Mouse (Mus musculus): ENCODE measurements around the gene Pappa. TPM values are rescaled to one million over a fixed set of nuclear protein-coding genes. Genes with fewer than 3 reads are reported as not detected.

Gene Pappa
- total RNA-seq, 2 experiments from 2014 or later, result 1.9 to 2.2 TPM

DNA sequence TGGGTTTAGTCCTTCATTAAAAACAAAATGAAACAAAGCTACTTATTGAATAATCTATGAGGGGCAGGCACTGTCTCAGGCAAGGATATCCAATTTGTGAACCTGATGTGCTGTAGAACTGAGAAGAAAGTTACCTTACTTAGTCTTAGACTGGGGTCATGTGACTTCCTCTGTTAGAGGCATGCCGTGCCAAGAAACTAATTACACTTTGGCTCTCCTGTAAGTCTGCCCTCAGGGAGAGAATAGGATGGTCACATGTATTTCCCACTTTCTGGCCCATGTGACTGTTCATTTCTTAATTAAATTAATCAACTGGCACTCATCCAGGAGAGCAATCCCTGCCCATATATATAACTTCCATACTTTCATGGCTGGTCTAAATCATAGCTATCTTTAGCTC, 209.7 kb downstream of the Pappa start:
- DNase-seq, result no peak

DNA sequence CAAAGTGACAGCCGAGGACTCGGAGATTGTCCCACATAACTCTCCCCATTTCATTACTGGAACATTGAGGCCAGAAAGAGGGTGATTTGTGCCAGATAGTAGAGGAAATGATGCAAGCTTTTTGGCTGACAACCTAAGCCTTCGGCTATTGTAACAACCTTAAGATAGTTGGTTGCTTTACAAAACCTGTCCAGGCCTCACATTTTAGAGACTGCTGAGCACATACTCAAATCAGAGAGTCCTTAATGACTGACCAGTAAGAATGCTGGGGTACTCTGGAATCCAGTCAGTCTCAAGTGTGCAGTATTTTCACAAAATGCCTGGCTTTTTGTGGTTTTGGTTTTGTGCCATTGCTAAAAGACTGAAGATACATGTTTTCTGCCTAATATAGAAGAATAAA, 217.8 kb downstream of the Pappa start:
- no peak for DNase-seq

DNA sequence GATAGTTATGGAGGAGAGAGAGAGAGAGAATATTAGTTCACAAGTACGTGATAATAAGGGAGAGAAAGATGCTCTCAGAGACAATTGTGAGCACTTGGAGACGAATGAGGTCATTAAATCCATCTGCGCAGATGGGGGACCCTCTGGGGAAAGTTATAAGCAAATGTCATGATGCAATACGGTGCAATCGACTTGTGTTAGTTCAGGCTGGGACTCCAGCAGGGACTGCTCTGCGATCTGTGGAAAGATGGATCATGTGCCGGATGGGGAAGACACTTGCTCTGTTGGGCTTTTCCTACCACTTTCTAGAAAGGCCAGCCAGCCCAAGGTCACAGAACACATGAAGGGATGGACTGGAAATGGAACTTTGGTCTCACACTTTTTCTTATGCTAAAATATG, 226.5 kb downstream of the Pappa start:
- no peak for DNase-seq

DNA sequence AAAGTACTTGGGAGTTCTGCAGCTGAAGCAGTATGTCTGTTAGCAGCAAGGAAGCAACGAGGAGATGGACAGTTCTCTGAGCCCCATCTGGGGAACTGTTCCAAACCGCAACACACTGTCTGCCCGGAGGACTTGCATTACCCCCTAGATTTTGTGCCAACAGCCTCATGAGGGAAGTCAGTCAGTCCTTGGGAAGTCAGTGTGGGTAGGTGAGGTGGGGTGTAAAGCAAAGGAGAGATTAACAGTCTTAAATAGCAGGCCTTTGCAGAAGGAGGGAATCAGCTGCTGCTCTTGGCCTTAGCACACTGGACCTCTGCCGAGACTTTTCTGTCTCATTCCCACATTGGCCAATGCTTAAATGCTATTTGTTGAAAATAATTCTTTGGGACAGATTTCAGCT, 230.6 kb downstream of the Pappa start:
- peak; percentile 22 for DNase-seq

DNA sequence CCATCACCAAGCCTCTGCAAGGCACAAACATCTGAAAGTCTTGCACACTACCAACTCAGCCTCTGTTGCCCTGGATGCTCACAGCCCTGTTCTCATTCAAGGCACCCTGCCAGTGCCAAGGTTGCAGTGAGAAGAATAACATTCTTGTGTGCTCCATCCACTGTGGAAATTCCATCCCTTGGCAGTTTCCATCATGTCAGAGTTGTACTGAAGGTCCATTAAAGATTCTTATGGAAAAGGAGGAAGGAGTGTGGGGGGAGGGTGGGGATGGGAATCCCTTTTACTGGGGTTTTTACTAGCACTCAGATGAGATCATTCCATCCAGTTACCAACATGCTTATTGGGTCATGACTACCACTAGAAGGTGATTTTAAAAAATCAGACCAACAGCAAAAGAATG, 243.2 kb downstream of the Pappa start:
- DNase-seq, result no peak

DNA sequence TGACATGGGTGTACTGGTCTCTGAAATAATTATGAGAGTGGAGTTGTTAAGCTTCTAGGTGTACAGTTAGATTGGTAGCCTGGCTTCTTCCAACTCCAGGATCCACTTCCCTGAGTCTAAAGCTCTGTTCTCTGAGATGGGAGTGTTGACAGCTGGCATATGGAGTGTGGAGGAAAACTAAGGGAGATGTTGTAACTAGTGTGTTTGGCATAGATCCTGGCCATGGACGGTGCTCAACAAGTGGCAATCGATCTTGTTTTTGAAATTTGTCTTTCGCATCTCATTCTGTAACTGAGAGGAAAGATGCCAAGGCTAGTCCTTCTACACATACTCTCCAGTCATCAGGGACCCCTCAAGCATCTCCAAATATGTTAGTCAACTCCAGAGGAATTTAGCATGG, 248.8 kb downstream of the Pappa start:
- no peak for DNase-seq

DNA sequence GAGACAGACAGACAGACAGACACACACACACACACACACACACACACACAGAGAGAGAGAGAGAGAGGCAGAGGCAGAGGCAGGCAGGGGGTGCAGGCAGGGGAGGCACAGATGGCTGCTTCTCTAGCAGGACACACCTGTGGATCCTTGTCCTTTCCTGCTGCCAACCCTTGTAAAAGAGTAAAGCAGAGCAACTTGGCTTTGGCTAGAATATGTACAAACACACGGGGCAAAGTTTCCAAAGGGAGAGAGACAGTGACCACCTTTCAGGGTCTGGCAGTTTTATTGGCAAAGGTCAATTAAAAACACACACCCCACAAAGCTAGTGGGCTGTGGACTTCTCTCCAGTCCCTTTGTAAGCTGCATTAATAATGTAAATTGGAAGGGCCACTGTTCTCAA, 249.9 kb downstream of the Pappa start:
- DNase-seq, result no peak

DNA sequence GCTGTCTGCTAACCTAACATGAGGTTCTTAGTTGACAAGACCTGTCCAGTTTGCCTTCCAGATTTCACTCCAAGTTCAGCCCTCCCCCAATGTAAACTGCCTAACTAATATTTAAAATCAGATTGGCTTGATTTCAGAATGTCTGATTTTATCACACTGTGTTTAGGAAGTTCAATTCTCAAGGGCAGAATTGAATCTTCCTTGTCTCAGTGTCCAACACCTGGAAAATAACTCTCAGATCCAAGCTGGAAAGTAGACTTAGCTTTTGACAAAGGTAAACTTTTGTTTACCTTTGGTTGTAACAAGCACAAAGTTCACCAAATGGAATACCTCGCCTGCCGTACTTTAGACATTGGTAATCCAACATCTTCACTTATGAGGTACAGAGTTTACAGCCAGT, 252.6 kb downstream of the Pappa start:
- no peak for DNase-seq

DNA sequence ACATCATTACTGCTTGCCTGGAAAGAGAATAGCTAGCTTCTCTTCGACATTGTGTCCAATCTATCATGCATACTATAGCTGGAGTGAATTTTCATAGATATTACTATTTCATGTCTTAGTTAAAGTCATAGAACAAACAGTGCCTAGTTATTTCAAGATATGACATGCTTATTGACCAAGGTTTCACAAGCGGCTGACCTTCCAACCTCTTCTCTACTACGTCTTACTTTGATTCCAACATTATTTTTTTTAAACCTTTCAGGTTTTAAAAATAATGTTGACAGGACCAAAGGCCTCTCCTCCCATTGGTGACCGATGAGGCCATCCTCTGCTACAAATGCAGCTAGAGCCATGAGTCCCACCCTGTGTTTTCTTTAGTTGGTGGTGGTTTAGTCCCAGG, 255.5 kb downstream of the Pappa start:
- no peak for DNase-seq

DNA sequence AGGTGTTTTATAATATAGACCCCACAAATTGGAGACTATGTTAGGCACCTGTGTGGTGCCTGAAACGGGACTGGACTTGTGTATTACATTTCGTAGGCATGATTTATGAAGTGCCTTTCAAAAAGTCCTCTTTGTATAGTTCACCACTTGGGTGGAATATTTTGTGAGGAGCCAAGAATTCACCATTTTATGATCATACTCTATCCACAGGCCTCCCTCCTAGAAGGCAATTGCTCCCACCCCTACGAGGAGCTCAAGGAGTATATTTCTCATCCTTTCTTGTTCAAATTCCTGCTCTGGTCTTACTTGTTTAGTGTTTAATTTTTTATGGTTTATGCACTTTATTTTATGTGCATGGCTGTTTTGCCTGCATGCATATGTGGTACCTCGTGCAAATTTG, 259.1 kb downstream of the Pappa start:
- DNase-seq, result no peak

DNA sequence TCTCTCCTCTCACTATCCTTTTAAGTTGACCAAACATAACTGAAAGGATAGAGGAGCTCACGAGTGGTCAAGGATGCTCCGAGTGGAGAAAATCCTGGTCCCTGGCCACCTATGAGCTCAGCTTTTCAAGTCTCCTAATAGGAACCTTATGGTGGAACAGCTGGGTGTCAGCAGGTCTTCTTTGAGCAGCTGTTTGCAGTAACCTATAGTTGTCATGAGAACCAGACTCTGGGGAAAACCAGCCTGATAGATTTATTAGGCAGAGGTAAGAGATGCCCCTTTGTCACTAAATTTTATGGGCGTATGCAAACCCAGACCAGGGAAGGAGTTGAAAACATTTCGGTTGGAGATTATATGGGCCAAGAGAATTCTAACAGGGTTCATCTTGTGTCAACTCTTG, 267.0 kb downstream of the Pappa start:
- DNase-seq, result no peak

DNA sequence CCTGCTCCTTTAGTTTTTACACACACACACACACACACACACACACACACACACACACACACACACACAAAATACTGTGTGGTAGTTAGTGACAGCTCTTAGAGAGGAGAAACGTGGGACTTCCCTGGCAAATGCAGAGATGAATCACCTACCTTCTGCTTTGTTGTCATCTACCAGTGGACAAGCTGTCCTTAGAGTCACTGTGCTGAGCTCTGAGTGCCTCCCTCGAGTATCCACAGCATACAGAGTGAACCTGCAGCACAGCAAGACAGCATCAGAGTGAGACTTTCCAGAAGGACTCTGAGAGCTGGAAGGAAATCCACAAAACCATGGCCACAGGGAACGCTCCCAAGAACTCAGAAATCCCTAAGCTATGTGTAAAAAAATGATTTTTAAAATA, 272.8 kb downstream of the Pappa start:
- DNase-seq, result no peak

DNA sequence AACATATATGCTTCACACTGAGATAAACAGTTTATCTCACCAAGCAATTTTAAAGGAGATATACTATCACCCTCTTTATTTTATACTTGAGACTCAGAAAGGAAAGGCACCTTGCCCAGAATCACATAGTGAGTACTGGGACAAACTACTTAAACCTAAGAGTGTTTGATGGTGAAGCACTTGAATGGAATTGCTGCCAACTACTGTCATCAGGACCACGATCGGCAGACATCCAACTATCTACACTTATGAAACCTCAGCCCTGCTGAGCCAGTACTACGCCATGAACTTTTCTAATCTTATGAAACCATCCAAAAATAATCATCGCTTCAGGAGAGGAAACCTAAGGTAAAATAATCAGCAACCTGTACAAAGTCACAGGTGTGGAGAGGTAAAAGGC, 275.5 kb downstream of the Pappa start:
- DNase-seq, result no peak

DNA sequence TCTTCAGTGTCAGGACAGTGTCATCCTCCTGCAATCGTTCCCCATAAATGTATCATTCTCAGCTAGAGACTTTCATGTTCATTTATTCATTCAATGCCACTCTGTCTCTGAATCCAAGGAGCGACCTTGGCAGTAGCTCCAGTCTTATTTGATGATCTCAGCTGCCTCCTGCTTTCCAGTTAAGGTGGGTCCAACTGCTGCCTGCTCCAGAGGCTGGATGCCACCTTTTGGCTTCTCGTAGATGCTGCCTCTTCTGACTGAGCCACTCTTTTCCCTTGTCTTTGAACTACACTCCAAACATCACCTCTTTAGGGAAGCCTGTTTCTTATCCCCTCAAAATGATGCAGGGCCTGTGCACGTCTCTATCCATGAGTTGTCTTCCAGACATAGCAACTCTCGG, 278.3 kb downstream of the Pappa start:
- DNase-seq, result no peak

DNA sequence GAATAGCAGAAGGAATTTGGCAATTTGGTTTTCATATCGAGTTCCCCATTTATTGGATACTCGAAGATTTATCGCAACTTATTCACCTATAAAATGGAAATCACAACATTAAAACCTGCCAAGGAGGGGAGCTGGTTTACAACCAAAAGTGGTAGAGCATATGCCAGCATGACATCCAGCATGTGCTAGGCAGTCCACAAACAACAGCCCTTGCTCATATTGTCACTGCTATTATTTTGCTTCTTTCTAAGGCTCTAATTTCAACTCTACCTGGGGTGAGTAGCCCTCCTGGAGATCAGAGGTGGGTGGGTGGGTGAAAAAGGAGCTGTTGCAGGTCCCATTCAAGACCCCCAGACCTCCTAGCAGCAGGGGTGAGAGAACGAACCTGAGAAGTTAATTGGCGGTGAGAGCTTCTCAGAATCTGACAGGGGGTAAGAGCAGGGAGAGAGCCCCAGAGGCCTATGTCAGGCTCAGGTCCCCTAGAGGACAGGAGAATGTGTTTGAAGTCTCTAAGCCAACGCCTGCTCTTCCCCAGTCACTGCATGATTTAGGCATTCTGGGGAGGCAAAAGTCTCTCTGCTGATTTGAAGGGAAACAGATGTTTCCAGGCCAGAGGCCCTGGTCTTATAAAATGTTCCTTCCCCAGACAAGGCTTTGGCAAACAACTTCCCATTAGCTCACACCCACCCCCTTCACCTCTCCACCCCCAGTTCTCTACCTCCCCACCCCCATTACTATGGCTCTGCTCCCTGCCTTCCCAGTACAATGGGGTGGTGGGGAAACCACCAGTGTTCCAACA, 279.1 kb downstream of the Pappa start:
- DNase-seq, result no peak

Measured in gastrocnemius, postnatal 10 days (tissue).